Comparison of ENCODE assay signal across 19 mouse cellular contexts in genomic region chr6:35294964-35295363, GRCm38 (mm10). TPM values are rescaled to one million over a fixed set of nuclear protein-coding genes. Genes with fewer than 3 reads are reported as not detected.
DNase-seq lines count a peak whose midpoint lies in the region; ATAC-seq lines count a peak whose summit lies in the region.
"Had no signal": no experiment of that assay in that cellular context is flagged by ENCODE, and none has a peak within 500 bp of the region (broad histone marks: within the 10 kb centered on the region; RNA-seq: fewer than 3 reads in every experiment).

No protein-coding gene starts in this region.

- DNase-seq in frontal cortex, postnatal 10 days (ENCODE audit: low spot score in 2 of 2) = no peak
- DNase-seq in left cerebral cortex, postnatal 14 days (ENCODE audit: low spot score in 2 of 2) = peak; percentile 17 to 64
- no peak for DNase-seq in left cerebral cortex, postnatal 4 days
- DNase-seq in retina, postnatal 1 day = peak; percentile 23
- DNase-seq in retina, embryonic 14.5 days (ENCODE audit: low spot score) = no peak
- DNase-seq in cerebellum, postnatal 4 days (ENCODE audit: low spot score in 2 of 2) = no peak
- DNase-seq: adrenal gland, postnatal 10 days; B cell, adult 2 months; cerebellum, adult 2 months; cerebellum, postnatal 10 days; gastrocnemius, postnatal 14 days; heart, adult 2 months; heart, postnatal 14 days had no signal

- intact Hi-C loops in left cerebral cortex, postnatal 14 days (cut with DNase I) = no loop called here
- intact Hi-C loops in left cerebral cortex, postnatal 4 days (cut with DNase I) = no loop called here

- ATAC-seq in frontal cortex, adult (ENCODE audit: low TSS enrichment) = peak; percentile 62
- ATAC-seq: CD4-positive, CD25-positive, alpha-beta regulatory T cell, adult 4 months; forebrain, embryonic 15.5 days had no signal

RNA-seq across cellular contexts. Expression of gene Slc13a4, which starts 13.0 kb away (rescaled TPM):
- 10 to 100 TPM; 11.1 to 13.9 TPM for total RNA-seq in left cerebral cortex, postnatal 14 days (2021)
- total RNA-seq in left cerebral cortex, postnatal 4 days (2021) = 10 to 100 TPM; 11.6 to 12.0 TPM
- total RNA-seq: common myeloid progenitor, adult 5-6 weeks; heart, adult 2 months; hematopoietic stem cell, adult 5-6 weeks had no signal

RNA-seq across cellular contexts. Expression of gene Fam180a, which starts 31.0 kb away (rescaled TPM):
- total RNA-seq in left cerebral cortex, postnatal 14 days (2021) = 1 to 10 TPM; 5.5 to 7.4 TPM
- 1 to 10 TPM; 3.6 to 4.1 TPM for total RNA-seq in left cerebral cortex, postnatal 4 days (2021)
- total RNA-seq: common myeloid progenitor, adult 5-6 weeks; G1E; hematopoietic stem cell, adult 5-6 weeks had no signal

Comparison
In these comparisons a context has a peak if more than half of its experiments do, and no peak if none do; other contexts are left out.
1. DNase-seq: peak in left cerebral cortex, postnatal 14 days (2 of 2) and retina, postnatal 1 day (single experiment); none in frontal cortex, postnatal 10 days (0 of 2), left cerebral cortex, postnatal 4 days (single experiment), retina, embryonic 14.5 days (single experiment) and cerebellum, postnatal 4 days (0 of 2).